Mouse (Mus musculus): ENCODE measurements around the gene Porcn.
A peak's percentile ranks its signal among the peaks of the same experiment; 100 is the strongest.

Porcn gene

GRCm38 (mm10) chrX:8206015-8206693, at the start of gene Porcn:
Gene Porcn, minus strand, starts transcription at chrX:8206525.
- peak; percentile 79 to 83 for DNase-seq (ENCODE audit: low spot score in 2 of 2)

GRCm38 (mm10) chrX:8255807-8256206, 49.5 kb upstream of the Porcn start:
- DNase-seq (ENCODE audit: low spot score in 2 of 2) = no peak

GRCm38 (mm10) chrX:8253711-8254110, 47.4 kb upstream of the Porcn start:
- no peak for DNase-seq (ENCODE audit: low spot score in 2 of 2)

- DNase-seq (ENCODE audit: low spot score in 2 of 2) = peak; percentile 81 to 89
Observed at GRCm38 (mm10) chrX:8252334-8253285, 46.3 kb upstream of the Porcn start, which contains the start of gene Ftsj1. Gene Ftsj1, minus strand, starts transcription at chrX:8252406.

- DNase-seq (ENCODE audit: low spot score in 2 of 2) = no peak
Observed at GRCm38 (mm10) chrX:8251789-8252333, 45.5 kb upstream of the Porcn start.

- no peak for DNase-seq (ENCODE audit: low spot score in 2 of 2)
Observed at GRCm38 (mm10) chrX:8248542-8249120, 42.3 kb upstream of the Porcn start.

GRCm38 (mm10) chrX:8247680-8248079, 41.4 kb upstream of the Porcn start:
- no peak for DNase-seq (ENCODE audit: low spot score in 2 of 2)

- DNase-seq (ENCODE audit: low spot score in 2 of 2) = no peak
Observed at GRCm38 (mm10) chrX:8238804-8239395, 32.6 kb upstream of the Porcn start.

- DNase-seq (ENCODE audit: low spot score in 2 of 2) = no peak
Observed at GRCm38 (mm10) chrX:8236704-8237103, 30.4 kb upstream of the Porcn start.

- DNase-seq (ENCODE audit: low spot score in 2 of 2) = no peak
Observed at GRCm38 (mm10) chrX:8233602-8234001, 27.3 kb upstream of the Porcn start.

GRCm38 (mm10) chrX:8230272-8230671, 23.9 kb upstream of the Porcn start:
- no peak for DNase-seq (ENCODE audit: low spot score in 2 of 2)

- no peak for DNase-seq (ENCODE audit: low spot score in 2 of 2)
Observed at GRCm38 (mm10) chrX:8223473-8223872, 17.1 kb upstream of the Porcn start.

- DNase-seq (ENCODE audit: low spot score in 2 of 2) = peak; percentile 1 to 15
Observed at GRCm38 (mm10) chrX:8222678-8223421, 16.5 kb upstream of the Porcn start.

GRCm38 (mm10) chrX:8222296-8222677, 16.0 kb upstream of the Porcn start:
- DNase-seq (ENCODE audit: low spot score in 2 of 2) = no peak

GRCm38 (mm10) chrX:8219651-8220050, 13.3 kb upstream of the Porcn start:
- no peak for DNase-seq (ENCODE audit: low spot score in 2 of 2)

- DNase-seq (ENCODE audit: low spot score in 2 of 2) = no peak
Observed at GRCm38 (mm10) chrX:8218114-8218513, 11.8 kb upstream of the Porcn start.

GRCm38 (mm10) chrX:8217383-8217782, 11.1 kb upstream of the Porcn start:
- no peak for DNase-seq (ENCODE audit: low spot score in 2 of 2)

GRCm38 (mm10) chrX:8211490-8212207, 5.3 kb upstream of the Porcn start:
- DNase-seq (ENCODE audit: low spot score in 2 of 2) = no peak

- no peak for DNase-seq (ENCODE audit: low spot score in 2 of 2)
Observed at GRCm38 (mm10) chrX:8209720-8210119, 3.4 kb upstream of the Porcn start.

- DNase-seq (ENCODE audit: low spot score in 2 of 2) = no peak
Observed at GRCm38 (mm10) chrX:8207224-8207623, 899 bp upstream of the Porcn start.
